Mouse (Mus musculus) forebrain, embryonic 10.5 days (tissue): ENCODE results near the gene Sh3bp5. TPM values are rescaled to one million over a fixed set of nuclear protein-coding genes. Genes with fewer than 3 reads are reported as not detected.
A peak's percentile ranks its signal among the peaks of the same experiment; 100 is the strongest.

Experiments used
- DNase-seq: peaks from one replicate; pipeline ENCODE4 v3.0.0-alpha.2; 2017; ENCODE audit warnings: low spot score; ENCODE audit errors: extremely low spot score
- H3K27ac ChIP-seq: fragments of 300-500 bp; sonication (generic); 2 replicates; pipeline ENCODE4 v1.5.1; 2016; ENCODE audit warnings: mild to moderate bottlenecking
- H3K27me3 ChIP-seq: fragments of 300-500 bp; sonication (generic); 2 replicates; pipeline ENCODE4 v1.6.1; 2016; ENCODE audit warnings: mild to moderate bottlenecking; ENCODE audit not compliant: poor library complexity, severe bottlenecking
- H3K36me3 ChIP-seq: fragments of 300-500 bp; sonication (generic); replicated peaks from 2 replicates; pipeline ENCODE4 v1.6.1; 2016; ENCODE audit warnings: mild to moderate bottlenecking, moderate library complexity
- H3K4me1 ChIP-seq: fragments of 300-500 bp; sonication (generic); 2 replicates; pipeline ENCODE4 v1.6.1; 2016
- H3K4me3 ChIP-seq: fragments of 300-500 bp; sonication (generic); 2 replicates; pipeline ENCODE4 v1.5.1; 2016; ENCODE audit warnings: mild to moderate bottlenecking, moderate library complexity
- H3K9me3 ChIP-seq: fragments of 300-500 bp; sonication (generic); 2 replicates; pipeline ENCODE4 v1.6.1; 2016; ENCODE audit warnings: mild to moderate bottlenecking, moderate library complexity
- WGBS: fragments of 180-500 bp; shearing (Covaris S2); methylation state at CpG from one replicate; pipeline ENCODE4 v1.1.7; 2016; 5-methylcytosine and 5-hydroxymethylcytosine counted together
- polyA plus RNA-seq: library from polyadenylated mRNA; unstranded; fragments of >200 nt; fragmentation: Nextera tagmentation; extraction: Ambion mirVana; gene quantifications from 2 replicates; pipeline ENCODE4 v1.2.1, GENCODE M21; 2016

Sh3bp5 gene
- polyA plus RNA-seq, 1 experiment from 2014 or later: 17.6 TPM

DNA sequence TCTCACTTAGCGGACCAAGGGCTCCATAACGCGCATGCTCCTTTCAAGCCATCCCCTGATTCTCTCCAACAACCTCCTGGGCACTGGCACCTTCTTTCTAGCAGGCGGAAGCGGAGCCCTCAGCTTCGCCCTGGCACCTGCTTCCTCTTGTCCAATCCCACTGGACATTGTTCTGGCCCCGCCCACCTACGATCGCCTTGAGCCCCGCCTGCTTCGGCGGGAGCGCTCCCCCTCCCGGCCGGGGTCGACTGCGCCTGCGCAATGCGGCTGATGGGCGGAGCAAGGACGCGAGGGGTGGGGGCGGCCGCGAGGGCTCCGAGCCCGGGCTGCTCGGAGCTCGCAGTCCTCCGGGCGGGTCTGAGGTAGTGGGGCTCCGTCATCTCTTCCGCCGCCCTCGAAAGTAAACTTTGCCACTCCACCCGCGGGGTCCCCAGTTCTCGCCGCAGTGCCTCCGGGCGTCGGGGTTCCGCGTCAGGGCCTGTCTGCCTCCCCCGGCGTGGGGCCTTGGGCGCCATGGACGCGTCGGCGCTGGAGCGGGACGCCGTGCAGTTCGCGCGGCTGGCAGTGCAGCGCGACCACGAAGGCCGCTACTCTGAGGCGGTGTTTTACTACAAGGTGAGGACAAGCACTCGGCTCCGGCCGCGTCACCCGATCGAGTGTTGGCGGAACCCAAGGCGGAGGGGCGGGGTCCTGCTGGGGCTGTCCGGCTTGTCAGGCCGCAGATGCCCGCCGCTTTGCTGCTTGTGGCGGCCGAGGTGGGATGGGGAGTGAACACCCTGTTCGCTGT, 99.3 kb downstream of the Sh3bp5 start, which contains the start of gene Capn7:
TSS of gene Capn7 (plus strand) at position 270 of the 787 bp plus-strand sequence.
- no peaks in the 10 kb centered on the region for H3K9me3 ChIP-seq
- H3K36me3 ChIP-seq: peaks cover 13% of the 10 kb centered on the region
- peak within 1 kb of the TSS; percentile 85 for H3K4me3 ChIP-seq
- DNase-seq: peak; percentile 100
- under 1% methylated on average over 78 of the region's 78 CpGs for WGBS
- peak within 1 kb of the TSS; percentile 93 for H3K27ac ChIP-seq
- H3K27me3 ChIP-seq: no peaks in the 10 kb centered on the region
- H3K4me1 ChIP-seq: peaks cover 22% of the 10 kb centered on the region

DNA sequence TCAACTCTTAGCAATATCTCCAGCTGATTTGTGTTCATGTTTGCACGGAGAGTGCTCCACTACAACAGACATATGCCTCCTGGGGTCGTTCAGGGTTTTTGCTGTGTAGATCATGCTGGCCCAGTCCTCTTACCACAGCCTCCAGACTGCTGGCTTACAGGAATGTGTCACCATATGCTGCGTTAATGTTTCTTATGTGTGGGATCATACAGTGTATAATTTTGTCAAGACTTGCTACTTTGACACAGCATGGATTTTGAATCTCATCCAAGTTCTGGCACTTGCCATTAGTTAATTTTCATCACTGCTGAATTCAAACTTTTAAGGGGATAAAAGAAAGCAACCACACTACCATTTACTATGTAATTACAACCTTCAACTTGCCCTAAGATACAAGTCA, 100.1 kb downstream of the Sh3bp5 start:
- H3K27ac ChIP-seq: peak overlapping the region; percentile 93

DNA sequence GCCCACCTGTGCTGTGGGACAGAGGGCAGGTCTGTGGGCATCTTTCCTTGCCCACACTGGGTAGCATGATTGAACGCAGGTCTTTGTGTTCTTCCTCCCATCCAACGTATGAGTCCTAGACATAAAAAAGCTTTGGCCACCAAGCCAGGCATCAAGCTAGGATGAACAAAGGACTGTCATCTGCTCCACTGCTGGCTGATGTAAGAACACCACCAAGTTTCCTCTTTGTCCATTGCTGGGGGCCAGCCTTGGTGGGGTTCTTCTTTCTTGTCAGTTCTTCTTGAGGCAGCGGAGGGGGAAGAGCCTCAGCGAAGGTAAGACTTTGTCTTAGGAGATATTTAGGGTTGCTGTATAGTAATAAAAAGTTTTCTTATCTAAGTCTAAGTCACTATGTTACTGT, 104.9 kb downstream of the Sh3bp5 start:
- Histone ChIP-seq H3K27ac (no peak overlapping the region), H3K36me3 (no peaks in the 10 kb centered on the region), H3K4me1 (peaks cover 6% of the 10 kb centered on the region), H3K4me3 (no peak overlapping the region), H3K9me3 (no peaks in the 10 kb centered on the region), H3K27me3 (no peaks in the 10 kb centered on the region; the same call in 1 of the 2 replicates)
- no peak for DNase-seq
- 81% methylated on average over 4 of the region's 4 CpGs for whole genome bisulfite sequencing

More for the DNA sequence above, 100.1 kb downstream of the Sh3bp5 start:
- peaks cover 7% of the 10 kb centered on the region for H3K36me3 ChIP-seq
- H3K4me3 ChIP-seq: peak overlapping the region; percentile 85
- 59% methylated on average over 3 of the region's 3 CpGs for WGBS
- no peaks in the 10 kb centered on the region; the same call in 1 of the 2 replicates for H3K27me3 ChIP-seq
- DNase-seq: no peak
- H3K4me1 ChIP-seq: peaks cover 22% of the 10 kb centered on the region
- H3K9me3 ChIP-seq: no peaks in the 10 kb centered on the region

DNA sequence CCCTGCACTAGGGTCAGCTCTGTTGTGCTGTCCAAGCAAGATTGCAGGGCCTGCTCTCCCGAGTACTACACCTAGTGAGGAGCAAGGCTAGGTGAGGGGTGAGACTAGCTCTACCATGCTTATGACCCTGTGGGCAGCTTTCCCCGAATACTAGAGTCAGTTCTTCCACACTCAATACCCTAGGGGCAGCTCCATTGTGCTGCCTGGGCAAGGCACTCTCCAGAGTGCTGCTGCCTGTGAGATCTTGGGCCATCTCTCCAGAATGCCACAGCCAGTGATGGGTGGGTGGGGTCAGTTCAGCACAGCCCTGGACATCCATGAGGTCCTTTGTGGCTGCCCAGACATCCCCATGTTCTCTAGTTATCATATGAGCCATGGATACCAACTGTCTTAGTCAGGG, 106.1 kb downstream of the Sh3bp5 start:
- Histone ChIP-seq H3K36me3 (no peaks in the 10 kb centered on the region), H3K27me3 (no peaks in the 10 kb centered on the region; the same call in 1 of the 2 replicates), H3K9me3 (no peaks in the 10 kb centered on the region), H3K4me1 (no peaks in the 10 kb centered on the region), H3K27ac (no peak overlapping the region), H3K4me3 (no peak overlapping the region)
- no peak for DNase-seq
- WGBS: 60% methylated on average over 2 of the region's 2 CpGs

DNA sequence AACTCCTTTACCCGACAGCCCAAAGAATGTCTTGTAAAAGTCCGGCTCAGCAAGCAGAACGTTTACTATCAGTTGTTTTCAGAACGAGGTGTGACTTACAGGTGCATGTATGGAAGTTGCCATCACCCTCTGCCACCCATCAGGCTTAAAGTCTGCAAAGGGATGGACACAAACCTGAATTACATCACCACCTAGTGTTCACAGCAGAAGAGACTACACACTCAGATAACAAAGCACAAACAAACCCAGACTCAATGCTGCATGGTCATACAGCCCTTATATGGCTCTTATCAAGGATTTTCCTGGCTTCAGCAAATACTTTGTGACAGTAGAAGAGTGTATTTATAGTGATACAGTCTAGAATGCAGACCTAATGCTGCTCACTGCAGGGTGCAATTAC, 108.2 kb downstream of the Sh3bp5 start:
- no peak for DNase-seq
- H3K4me1 ChIP-seq: peaks cover 14% of the 10 kb centered on the region
- 82% methylated on average over 4 of the region's 4 CpGs for WGBS

DNA sequence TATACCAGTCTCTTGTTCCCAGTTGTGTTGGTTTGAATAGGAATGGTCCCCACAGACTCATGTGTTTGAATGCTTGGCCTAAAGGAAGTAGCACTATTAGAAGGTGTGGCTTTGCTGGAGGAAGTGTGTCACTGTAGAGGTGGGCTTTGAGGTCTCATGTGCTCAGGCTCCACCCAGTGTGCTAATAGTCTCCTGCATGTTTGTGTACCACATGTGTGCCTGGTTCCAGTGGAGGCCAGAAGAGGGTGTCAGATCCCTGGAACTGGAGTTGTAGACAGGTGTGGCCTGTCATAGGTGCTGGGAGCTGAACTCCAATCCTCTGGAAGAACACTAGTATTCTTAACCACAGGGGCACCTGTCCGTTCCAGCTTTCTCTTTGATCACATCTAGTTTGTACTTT, 108.7 kb downstream of the Sh3bp5 start:
- no peak overlapping the region for H3K27ac ChIP-seq
- 93% methylated on average over 1 of the region's 1 CpGs for WGBS
- H3K4me3 ChIP-seq: no peak overlapping the region
- DNase-seq: peak; percentile 10
- peaks cover 13% of the 10 kb centered on the region; the same call in 1 of the 2 replicates for H3K27me3 ChIP-seq
- no peaks in the 10 kb centered on the region for H3K36me3 ChIP-seq
- no peaks in the 10 kb centered on the region for H3K9me3 ChIP-seq
- peaks cover 14% of the 10 kb centered on the region for H3K4me1 ChIP-seq

More for the DNA sequence above, 108.2 kb downstream of the Sh3bp5 start:
- no peak overlapping the region for H3K4me3 ChIP-seq
- no peaks in the 10 kb centered on the region for H3K9me3 ChIP-seq
- no peak overlapping the region for H3K27ac ChIP-seq
- peaks cover 12% of the 10 kb centered on the region; the same call in 1 of the 2 replicates for H3K27me3 ChIP-seq
- H3K36me3 ChIP-seq: no peaks in the 10 kb centered on the region

DNA sequence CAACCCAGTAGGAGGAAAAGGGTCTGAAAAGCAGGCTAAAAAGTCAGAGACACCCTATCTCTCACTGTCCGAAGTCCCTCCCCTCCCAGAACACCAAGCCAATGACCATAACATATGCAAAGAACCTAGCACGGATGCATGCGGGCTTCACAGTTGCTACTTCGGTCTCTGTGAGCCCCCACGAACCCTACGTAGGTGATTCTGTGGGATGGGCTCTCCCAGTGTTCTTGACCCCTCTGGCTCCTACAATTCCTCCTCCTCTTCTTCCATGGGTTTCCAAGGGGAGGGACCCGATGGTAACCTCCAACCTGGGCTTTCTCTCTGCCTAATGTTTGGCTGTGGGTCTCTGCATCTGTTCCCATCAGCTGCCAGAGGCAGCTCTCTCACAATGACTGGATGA, 109.1 kb downstream of the Sh3bp5 start:
- no peak for DNase-seq
- peaks cover 14% of the 10 kb centered on the region for H3K4me1 ChIP-seq
- H3K36me3 ChIP-seq: no peaks in the 10 kb centered on the region
- H3K9me3 ChIP-seq: no peaks in the 10 kb centered on the region
- H3K27me3 ChIP-seq: peaks cover 13% of the 10 kb centered on the region; the same call in 1 of the 2 replicates
- WGBS: 81% methylated on average over 7 of the region's 7 CpGs
- H3K27ac ChIP-seq: no peak overlapping the region
- H3K4me3 ChIP-seq: no peak overlapping the region

DNA sequence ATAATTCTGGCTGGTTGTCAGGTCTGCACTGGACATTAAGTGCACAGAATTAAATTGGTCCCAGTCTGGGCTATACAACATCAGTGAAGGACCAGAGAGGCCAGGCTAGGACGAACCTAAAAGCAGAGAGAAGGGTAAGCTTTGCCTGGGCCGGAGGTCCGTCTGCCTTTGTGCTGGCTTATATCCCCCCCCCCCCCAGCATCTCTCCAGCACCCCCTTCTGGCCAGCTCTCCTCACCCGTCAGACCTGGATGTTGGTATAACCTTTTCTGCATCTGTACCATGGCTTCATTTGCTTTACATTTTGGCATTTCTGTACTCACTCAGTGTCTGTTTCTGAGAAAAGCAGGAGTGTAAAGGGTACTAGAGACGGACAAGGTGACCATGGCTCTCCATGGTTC, 110.3 kb downstream of the Sh3bp5 start:
- Histone ChIP-seq H3K27ac (no peak overlapping the region), H3K36me3 (no peaks in the 10 kb centered on the region), H3K27me3 (0 out of 2 replicates have a peak, but pooled peaks cover 13% of the 10 kb centered on the region), H3K9me3 (no peaks in the 10 kb centered on the region), H3K4me3 (no peak overlapping the region), H3K4me1 (peaks cover 14% of the 10 kb centered on the region)
- 58% methylated on average over 5 of the region's 5 CpGs for WGBS
- peak; percentile 9 for DNase-seq

DNA sequence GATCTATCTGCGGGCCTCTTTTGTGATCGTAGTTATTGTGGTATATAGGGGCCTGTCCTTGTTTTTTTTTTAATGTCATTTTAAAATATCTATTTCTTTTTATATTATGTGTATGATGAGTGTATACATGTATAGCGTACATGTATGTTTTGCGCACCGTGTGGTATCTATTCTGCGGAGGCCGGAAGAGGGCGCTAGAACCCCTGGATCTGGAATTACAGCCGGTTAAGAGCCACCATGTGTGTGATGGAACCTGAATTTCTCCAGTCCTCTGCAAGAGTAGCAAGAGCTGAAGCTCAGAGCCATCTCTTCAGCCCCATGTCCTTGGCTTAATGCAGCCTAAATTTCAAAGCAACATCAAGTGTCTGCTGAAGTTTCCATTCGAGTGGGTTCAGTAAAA, 111.0 kb downstream of the Sh3bp5 start:
- no peak overlapping the region for H3K27ac ChIP-seq
- H3K9me3 ChIP-seq: no peaks in the 10 kb centered on the region
- no peaks in the 10 kb centered on the region for H3K36me3 ChIP-seq
- 0 out of 2 replicates have a peak, but pooled peaks cover 13% of the 10 kb centered on the region for H3K27me3 ChIP-seq
- H3K4me3 ChIP-seq: no peak overlapping the region
- DNase-seq: no peak
- 65% methylated on average over 10 of the region's 10 CpGs for WGBS
- H3K4me1 ChIP-seq: peaks cover 14% of the 10 kb centered on the region

DNA sequence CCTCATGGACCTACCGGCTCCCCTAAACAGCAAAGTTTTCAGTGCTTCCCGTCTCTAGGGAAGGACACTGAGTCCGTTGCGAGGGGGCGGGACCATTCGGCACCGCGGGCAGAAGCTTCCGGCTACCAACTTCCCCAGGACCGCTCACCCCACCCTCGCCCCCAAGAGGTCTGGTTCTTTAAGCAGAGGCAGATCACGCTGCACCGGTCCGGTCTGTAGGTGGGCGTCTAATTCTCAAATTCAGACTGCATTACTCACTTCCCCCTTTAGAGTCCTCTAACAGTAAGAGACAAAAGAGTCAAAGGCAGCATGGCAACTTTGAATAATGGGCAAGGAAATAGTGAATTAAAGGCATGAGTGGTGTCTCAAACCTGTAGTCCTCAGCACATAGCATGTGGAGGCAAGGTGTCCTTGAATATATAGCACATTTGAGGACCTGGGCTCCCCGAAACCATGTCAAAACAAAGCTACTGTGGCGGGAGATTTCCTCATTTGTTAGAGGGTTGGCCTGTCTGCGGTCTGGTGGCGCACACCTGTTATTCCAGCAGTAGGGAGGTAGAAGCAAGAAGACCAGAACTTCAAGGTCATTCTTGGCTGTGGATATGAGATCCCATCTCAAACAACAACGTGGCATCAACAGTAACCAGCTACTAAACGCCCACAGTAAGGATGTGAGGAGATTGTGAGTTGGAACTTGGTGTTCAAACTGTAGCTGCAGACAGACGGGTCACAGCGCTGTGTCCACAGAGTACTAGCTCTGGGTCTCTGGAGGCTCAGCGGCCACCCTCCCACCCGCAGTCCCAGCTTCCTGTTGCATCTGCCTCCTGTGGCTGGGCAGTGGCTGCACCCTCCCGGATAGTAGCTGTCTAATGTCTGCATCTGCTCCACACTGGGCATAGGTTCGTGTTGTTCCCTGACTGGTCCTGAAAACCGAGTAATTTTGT, 111.8 kb downstream of the Sh3bp5 start, which contains the start of gene Dnah1:
TSS of gene Dnah1 (minus strand) at position 48 of the 944 bp plus-strand sequence.
- Histone ChIP-seq H3K27me3 (0 out of 2 replicates have a peak, but pooled peaks cover 13% of the 10 kb centered on the region), H3K36me3 (no peaks in the 10 kb centered on the region), H3K4me1 (peaks cover 14% of the 10 kb centered on the region), H3K27ac (peak within 1 kb of the TSS; percentile 77), H3K9me3 (no peaks in the 10 kb centered on the region), H3K4me3 (peak within 1 kb of the TSS; percentile 49)
- DNase-seq: peak; percentile 37
- WGBS: 35% methylated on average over 28 of the region's 28 CpGs

DNA sequence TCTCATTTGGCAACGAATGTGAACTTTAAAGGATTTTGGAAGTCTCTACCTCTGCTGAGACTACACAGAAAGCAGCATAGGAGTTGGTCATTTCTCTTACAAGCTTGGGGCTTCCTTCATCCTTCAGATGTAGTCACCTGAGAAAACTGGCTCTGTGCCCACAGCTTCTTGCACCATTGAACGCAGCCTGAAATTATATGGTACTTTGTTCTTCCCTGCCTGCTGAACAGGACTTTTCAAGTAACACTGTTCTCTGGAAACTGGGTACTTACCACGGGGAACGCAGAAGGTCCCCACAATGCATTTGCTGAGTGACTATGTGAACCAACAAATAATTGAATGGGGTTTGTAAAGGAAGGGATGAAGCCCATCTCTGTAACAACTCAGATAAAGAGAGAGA, 112.7 kb downstream of the Sh3bp5 start:
- peak overlapping the region; percentile 49 for H3K4me3 ChIP-seq
- 86% methylated on average over 4 of the region's 4 CpGs for WGBS
- H3K27ac ChIP-seq: no peak overlapping the region
- peaks cover 14% of the 10 kb centered on the region for H3K4me1 ChIP-seq
- no peaks in the 10 kb centered on the region for H3K9me3 ChIP-seq
- 0 out of 2 replicates have a peak, but pooled peaks cover 13% of the 10 kb centered on the region for H3K27me3 ChIP-seq
- no peaks in the 10 kb centered on the region for H3K36me3 ChIP-seq
- DNase-seq: no peak

DNA sequence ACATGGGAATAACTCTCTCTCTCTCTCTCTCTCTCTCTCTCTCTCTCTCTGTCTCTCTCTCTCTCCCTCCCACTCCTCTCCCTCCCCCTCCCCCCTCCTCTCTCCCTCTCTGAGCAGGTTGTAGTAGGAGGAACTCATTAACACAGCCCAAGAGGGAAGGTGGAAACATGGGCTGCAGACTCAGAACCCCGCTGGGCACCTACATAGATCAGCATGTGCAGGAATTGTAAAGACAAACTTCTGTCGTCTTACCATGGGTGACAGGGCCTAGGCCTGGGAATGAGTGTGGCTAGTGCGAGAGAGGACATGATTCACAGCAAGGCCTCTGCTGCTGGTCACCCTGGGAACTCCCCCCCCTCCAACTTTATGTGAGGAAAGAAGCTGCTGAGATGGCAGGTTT, 113.7 kb downstream of the Sh3bp5 start:
- Histone ChIP-seq H3K9me3 (no peaks in the 10 kb centered on the region), H3K36me3 (no peaks in the 10 kb centered on the region), H3K4me3 (no peak overlapping the region), H3K27ac (no peak overlapping the region), H3K27me3 (0 out of 2 replicates have a peak, but pooled peaks cover 13% of the 10 kb centered on the region), H3K4me1 (peaks cover 14% of the 10 kb centered on the region)
- 86% methylated on average over 3 of the region's 3 CpGs for WGBS
- no peak for DNase-seq
